Mouse (Mus musculus) left cerebral cortex, postnatal 10 days (tissue): Measurements from ENCODE around the gene Tecta. TPM values are rescaled to one million over a fixed set of nuclear protein-coding genes. Genes with fewer than 3 reads are reported as not detected.

ENCODE experiments used
- DNase-seq, 2 experiments: peaks; one replicate each; pipeline ENCODE4 v3.0.0; 2021 to 2022; ENCODE audit warnings: low spot score in 2 of 2, mixed read lengths in 1 of 2; ENCODE audit errors: extremely low spot score in 1 of 2
- intact Hi-C: fragments of 180-260 bp; cut with DNase I; formaldehyde crosslinking; loops from one replicate; pipeline ENCODE4 v1.15.1; 2025
- total RNA-seq, 2 experiments: library from RNA; stranded (reverse); gene quantifications; 2 replicates each; pipeline ENCODE4 v1.2.3; 2021

Tecta gene
- total RNA-seq = under 1 TPM; 0.43 to 0.58 TPM

- no peak for DNase-seq
- intact Hi-C loops = loop anchor here (10.0 kb wide), 1 partner anchor 145 kb away; no protein-coding TSS in a partner anchor
Observed at GRCm38 (mm10) chr9:42399829-42400228, at the start of gene Tecta. Tecta (minus strand) TSS chr9:42399929.

GRCm38 (mm10) chr9:42449043-42449442 lies 49.3 kb upstream of the Tecta start:
- no peak for DNase-seq
- intact Hi-C loops = no loop called here

- DNase-seq = no peak
- intact Hi-C loops = no loop called here
Observed at GRCm38 (mm10) chr9:42442100-42442499, 42.4 kb upstream of the Tecta start.

- intact Hi-C loops = no loop called here
- no peak for DNase-seq
Observed at GRCm38 (mm10) chr9:42441234-42441633, 41.5 kb upstream of the Tecta start.

DNA sequence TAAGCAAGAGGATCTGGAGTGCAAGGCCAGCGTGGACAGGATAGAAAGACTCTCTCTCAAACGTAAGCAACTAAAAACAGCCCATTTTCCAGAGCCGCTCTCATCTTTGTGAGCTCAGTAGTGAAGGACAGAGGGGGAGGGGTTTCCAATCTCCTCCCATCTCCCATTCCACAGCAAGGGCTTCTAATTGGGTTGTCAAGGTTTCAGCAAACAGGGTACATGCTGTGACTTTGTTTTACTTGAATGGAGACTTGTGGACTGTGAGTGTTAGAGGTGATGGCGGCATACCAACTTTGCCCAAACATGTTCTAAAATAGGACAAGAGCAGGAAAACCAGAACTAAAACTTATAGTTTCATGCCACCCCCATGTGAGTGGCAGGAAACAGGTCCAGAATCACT lies 39.7 kb upstream of the Tecta start:
- intact Hi-C loops = no loop called here

GRCm38 (mm10) chr9:42432155-42432554 lies 32.4 kb upstream of the Tecta start:
- intact Hi-C loops = no loop called here
- DNase-seq = no peak

More for the DNA sequence above, 39.7 kb upstream of the Tecta start:
- DNase-seq = no peak

- intact Hi-C loops = no loop called here
- DNase-seq = no peak
Observed at GRCm38 (mm10) chr9:42431606-42432005, 31.9 kb upstream of the Tecta start.

GRCm38 (mm10) chr9:42428060-42428924 lies 28.6 kb upstream of the Tecta start:
- DNase-seq = peak in 1 of 2 experiments; percentile 50
- intact Hi-C loops = no loop called here

GRCm38 (mm10) chr9:42426661-42427358 lies 27.1 kb upstream of the Tecta start:
- no peak for DNase-seq
- intact Hi-C loops = no loop called here

DNA sequence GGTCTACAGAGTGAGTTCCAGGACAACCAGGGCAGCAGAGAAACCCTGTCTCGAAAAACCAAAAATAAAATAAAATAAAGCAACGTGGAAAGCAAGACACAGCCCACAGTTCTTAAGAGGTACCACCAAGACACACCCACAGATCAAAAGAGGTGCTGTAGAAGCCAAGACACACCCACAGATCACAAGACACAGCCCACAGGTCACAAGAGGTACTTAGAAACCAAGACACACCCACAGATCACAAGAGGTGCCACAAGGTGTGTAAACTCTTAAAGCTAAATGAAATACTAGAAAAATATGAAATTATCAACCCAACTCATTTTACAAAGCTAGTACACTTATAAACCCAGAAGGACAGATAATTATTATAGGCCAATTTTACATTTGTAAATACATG lies 23.9 kb upstream of the Tecta start:
- intact Hi-C loops = no loop called here
- no peak for DNase-seq

GRCm38 (mm10) chr9:42419687-42420086 lies 20.0 kb upstream of the Tecta start:
- intact Hi-C loops = no loop called here
- no peak for DNase-seq

GRCm38 (mm10) chr9:42418786-42419185 lies 19.1 kb upstream of the Tecta start:
- DNase-seq = no peak
- intact Hi-C loops = no loop called here

DNA sequence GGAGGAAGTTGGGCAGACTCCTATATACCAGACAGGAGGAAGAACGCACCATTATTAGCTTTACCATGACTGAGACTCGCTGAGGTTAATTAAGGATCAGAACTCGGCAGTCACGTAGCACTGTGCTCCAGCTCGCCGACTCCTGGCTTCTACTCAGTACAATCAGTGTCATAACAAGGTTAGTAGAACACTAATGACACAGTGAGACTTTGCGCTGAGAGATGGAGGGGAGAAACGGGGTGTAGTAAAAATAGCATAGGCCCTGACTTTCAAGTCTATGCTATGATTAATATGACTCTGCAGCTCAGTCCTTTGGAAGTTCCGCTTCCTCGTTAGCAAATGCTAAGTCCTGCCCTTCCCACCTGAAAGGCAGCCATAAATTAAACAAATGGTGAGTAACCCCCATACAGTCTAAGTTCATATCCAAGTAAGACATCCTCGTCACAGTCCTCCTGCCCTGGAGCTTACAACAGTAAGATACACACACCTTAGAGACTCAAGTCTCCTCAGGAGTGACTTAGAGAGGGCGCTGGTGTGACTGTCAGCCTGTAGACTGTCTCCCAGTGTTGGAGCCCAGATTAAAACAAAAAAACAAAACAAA lies 17.7 kb upstream of the Tecta start:
- intact Hi-C loops = no loop called here
- no peak for DNase-seq

- DNase-seq = no peak
- intact Hi-C loops = no loop called here
Observed at GRCm38 (mm10) chr9:42415184-42415583, 15.5 kb upstream of the Tecta start.

GRCm38 (mm10) chr9:42413345-42413744 lies 13.6 kb upstream of the Tecta start:
- intact Hi-C loops = no loop called here
- DNase-seq = no peak

DNA sequence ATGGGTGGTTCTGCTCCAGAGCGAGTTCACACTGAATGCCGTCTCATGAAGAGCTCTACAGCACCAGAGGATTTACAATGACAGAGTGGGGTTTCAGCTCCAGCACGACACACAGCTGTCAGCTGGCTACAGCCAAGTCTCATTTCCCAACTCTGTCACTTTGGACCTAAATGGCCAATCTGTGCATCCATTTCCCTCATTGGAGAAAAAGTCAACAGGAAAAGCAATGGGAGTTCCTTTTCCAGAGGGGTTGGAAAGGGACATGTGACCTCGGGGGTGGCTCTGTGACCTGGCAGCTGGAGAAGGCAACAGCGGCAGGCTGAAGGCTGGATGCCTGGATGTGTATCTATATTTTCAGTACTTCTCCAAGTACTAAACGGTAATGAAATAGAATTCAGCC lies 11.6 kb upstream of the Tecta start:
- intact Hi-C loops = no loop called here
- no peak for DNase-seq

GRCm38 (mm10) chr9:42405736-42406135 lies 6.0 kb upstream of the Tecta start:
- intact Hi-C loops = no loop called here
- DNase-seq = no peak

GRCm38 (mm10) chr9:42401486-42401885 lies 1.8 kb upstream of the Tecta start:
- DNase-seq = no peak
- intact Hi-C loops = no loop called here

DNA sequence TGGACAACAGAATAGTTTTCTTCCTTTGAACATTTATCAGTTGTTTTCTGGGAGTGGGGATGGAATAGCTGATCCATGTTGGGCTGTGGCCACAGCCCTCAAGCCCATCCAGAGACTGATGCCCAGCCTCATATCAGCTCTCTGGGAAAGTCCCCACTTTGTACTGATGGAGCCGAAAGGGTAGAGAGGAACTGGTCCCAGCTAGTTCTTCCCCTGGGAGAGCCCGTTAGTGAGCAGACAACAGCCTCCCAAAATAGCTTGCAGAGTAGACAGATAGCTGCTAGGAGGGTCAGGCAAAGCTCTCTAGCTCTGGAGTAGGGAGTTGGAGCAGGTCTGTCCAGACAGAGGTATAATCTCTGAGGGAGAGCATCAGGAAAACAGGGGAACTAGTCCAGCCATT lies 3.6 kb downstream of the Tecta start:
- intact Hi-C loops = loop anchor here (10.0 kb wide), 1 partner anchor 149 kb away; no protein-coding TSS in a partner anchor
- no peak for DNase-seq

DNA sequence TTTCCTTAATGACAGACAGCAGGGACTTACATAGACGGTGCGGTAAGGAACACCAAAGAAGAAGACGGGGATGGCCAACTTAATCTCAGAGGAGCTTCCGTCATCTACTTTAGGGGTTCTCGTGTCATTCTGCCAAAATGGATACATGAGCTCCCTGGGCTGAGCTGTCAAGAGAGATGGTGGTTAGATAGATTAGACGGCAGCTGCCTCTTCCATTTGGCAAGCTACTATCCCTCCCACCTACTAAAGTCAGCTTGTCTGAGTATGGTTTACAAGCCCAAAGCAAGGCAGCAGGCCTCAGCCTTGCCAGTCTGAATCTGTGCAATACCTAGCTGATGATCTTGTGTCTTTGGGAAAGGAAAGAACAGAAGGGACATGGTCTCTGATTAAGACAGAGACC lies 4.8 kb downstream of the Tecta start:
- DNase-seq = no peak
- intact Hi-C loops = loop anchor here (10.0 kb wide), 1 partner anchor 150 kb away; no protein-coding TSS in a partner anchor
